Mouse (Mus musculus): ENCODE measurements around the gene Eid2b.

Gene Eid2b

DNA sequence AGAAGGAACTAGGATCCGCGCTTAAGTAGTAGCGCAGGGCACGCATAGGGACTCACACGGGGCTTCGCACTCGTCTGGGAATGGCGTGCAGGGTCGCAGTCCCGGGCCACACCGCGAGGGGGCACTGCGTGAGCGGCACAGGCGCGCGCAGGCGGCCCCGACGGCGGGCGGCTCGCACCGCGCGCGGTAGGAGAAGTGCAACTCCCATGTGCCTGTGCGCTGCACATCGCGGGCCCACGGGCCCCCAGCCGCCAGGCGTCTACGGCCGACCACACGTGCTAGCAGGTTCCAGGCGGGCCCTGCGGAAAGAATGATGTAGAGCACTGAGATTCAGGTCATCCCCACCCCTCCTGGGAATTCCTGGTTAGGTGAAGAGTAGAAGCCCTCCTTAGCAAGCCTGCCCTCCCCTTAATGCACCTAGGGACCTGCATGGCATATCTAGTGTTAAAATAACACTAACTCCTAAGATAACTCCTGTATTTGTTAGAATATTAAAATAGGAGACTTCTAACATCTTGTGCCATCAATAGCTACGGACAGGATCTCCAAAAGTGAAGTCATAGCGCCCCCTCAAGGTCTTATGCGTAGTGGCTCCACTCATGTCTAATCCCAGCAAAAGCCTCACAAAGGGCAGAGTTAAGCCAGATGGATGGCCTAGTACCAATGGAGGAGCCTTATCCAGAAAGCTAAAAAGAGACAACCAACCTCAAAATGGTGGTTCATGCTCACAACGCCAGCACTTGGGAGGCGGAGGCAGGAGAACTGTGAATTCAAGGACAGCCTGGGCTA, 21.5 kb downstream of the Eid2b start:
- ATAC-seq (ENCODE audit: insufficient number of reproducible peaks, low FRiP score, low TSS enrichment) = no peak

DNA sequence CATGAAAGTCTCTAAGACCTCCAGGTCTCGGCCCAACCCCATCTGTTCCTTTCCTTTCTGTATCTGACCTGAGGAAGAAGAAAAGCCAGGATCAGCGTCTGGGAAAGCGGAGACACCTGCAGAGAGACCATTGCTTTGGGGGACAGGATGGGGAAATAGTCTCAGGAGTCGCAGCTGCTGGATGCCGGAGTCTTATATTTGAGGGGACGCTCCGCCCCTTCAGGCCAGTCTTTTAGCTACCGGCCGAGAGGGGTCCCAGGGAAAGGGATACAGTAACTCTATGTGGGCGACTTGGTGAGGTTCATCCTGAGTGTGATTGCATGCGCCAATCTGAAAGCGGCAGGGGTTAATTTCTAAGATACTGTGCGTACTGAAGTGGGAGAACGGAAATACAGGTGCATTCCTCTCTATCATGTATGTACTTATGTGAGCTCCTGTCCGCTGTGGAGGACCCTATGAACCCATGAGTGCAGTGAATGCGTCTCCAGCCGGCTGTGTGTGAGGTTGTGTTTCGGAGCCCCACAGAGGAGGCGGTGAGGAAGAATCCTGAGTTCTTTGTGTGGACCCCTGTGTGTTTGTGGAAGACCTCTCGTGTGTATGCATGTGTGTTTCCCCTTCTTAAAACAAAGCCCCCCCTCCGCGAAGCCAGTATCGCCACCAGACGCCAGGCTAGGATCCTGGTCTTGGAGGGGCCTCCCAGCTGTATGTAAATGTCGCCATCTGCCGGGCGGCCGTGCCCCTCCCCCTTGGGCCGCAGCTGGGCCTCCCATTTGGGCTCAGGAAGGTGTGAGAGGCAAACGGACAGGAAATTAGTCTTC, 24.3 kb downstream of the Eid2b start, which contains the start of gene Dll3:
Dll3 (minus strand) TSS at position 623 of the 818 bp plus-strand sequence.
- no peak for ATAC-seq (ENCODE audit: insufficient number of reproducible peaks, low FRiP score, low TSS enrichment)

DNA sequence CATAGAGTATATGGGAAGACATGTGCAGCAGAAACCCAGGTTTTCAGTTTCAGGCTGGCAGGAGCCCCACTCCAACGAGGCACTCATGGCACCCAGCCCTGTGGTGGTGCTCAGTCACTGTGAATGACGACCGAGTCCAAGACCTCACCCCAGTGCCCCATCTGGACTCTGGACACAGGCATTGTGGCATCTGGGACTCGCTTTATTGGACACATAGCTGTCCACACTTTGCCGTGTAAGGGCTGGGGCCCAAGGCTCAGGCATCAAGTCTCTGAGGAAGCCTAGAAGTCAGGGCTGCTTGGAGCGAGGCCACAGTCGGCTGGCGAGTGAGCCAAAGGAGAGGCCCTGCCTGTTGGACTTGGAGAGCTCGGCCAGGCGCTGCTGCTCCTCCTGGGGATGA, 28.1 kb downstream of the Eid2b start:
- ATAC-seq (ENCODE audit: insufficient number of reproducible peaks, low FRiP score, low TSS enrichment) = no peak

DNA sequence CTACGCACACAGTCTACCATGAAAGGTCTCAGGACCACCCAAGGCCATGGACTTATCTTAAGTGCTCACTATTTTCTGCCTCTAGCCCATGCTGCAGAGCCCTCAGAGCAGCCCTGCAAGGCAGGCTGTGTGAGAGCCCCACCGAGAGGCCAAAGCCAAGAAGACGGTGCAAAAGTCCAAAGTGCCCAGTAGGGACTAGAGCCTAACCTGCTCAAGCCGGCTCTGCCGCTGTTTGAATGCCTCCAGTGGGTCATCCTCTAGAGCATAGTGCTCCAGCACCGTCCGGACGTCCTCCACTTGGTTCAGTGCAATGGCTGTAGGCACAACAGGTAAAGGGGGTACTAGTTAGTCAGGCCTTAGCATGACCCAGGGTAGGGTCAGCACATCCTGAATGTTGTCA, 28.7 kb downstream of the Eid2b start:
- ATAC-seq (ENCODE audit: insufficient number of reproducible peaks, low FRiP score, low TSS enrichment) = no peak

DNA sequence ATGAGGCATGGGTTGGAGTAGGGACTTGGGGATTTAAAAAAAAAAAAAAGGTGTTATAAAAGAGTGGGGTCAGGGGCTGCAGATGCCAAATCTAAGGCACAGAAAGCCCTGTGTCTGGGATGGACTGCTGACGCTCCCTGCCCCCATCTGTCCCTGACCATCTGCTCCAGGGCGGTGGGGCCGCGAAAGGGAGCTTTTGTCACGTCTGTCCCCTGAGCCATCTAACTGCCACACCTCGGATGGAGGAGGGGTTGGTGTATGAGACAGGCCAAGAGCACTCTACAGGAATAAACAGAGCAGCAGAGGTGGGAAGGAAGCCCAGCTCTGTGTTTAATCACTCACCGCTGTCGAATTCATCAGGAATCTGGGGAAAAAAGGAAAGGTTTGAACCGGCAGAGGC, 32.2 kb downstream of the Eid2b start:
- ATAC-seq (ENCODE audit: insufficient number of reproducible peaks, low FRiP score, low TSS enrichment) = no peak

DNA sequence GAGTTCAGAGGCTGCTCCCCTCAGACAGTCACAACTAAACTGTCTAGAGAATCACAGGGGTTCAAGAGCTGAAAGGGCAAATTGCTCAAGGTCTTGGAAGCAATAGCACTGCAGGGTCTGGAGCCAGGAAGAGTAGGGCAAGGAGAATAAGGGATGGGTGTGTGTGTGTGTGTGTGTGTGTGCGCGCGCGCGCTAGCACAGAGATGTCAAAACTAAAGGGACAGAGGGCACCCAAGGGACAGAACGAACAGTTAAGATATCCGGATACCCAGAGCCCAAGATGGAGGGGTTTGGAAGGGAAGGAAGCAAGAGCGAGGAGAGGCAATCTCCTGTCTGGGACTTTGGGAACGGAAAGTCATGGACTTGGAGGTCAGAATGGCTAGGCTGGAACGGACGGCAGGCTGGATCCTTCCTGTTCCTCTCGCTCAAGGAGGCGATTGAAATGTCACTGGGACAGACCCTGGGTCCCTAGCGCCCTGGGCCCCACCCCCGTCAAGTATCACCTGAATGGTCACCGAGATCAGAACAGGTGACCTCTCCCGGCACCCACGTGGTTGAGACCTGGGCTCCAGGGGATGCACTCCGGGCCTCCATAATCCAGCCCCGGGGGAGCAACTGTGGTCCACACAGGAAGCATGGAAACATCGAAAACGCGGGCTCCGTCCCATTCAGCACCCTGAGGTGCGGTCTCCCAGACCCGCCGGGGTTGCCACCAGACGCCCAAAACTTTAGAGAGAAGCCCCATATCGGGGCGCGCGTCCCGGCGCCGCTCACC, 33.8 kb downstream of the Eid2b start:
- ATAC-seq (ENCODE audit: insufficient number of reproducible peaks, low FRiP score, low TSS enrichment) = peak; percentile 41; the same call in 1 of the 2 replicates

DNA sequence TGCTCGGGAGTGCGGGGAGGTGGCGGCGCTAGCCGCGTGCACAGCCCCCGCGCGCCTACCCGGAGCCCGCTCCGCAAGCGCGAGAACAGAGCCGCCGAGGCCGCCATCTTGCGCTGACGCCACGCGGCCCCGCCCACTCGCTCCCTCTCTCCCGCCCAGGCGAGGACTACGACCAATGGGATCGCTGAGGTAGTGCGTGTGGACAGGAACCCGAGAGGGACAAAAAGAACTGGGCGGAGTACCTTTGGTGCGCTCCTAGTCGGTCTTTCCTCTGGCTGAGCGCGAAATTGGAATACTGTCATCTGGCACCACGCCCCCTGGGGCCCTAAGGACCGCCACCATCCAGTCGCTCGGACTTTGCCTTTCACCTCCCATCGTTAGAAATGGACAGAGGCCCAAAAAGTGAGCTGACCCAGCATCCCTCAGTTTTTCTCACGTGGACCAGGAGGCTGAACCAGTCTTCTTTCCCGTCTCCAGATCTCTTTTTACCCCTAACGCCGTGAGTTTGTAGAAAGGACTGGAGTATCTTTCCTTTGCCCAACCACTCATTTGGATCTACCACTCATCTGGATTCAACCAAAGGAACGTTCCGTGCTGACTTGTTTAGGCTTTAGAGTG, 34.5 kb downstream of the Eid2b start, which contains the start of gene Timm50:
Timm50 (minus strand) TSS at position 147 of the 618 bp plus-strand sequence.
- ATAC-seq (ENCODE audit: insufficient number of reproducible peaks, low FRiP score, low TSS enrichment) = peak; percentile 94

DNA sequence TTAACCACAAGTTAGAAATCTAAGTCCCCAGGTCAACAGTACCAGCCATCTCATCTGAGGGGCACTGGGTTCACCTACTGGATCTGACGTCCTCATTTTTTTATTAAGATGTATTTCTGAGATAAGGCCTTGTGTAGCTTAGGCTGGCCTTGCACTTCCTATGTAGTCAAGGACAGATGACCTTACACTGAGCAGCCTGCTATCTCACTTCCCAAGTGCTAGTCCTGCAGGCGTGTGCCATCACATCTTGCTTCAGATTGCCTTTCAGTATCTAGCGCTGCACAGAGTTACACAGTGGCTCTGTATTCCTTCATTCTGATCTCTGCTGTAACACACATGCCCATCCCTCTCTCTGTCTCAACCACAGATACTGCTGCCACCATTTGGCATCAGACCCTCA, 40.5 kb downstream of the Eid2b start:
- no peak for ATAC-seq (ENCODE audit: insufficient number of reproducible peaks, low FRiP score, low TSS enrichment)

DNA sequence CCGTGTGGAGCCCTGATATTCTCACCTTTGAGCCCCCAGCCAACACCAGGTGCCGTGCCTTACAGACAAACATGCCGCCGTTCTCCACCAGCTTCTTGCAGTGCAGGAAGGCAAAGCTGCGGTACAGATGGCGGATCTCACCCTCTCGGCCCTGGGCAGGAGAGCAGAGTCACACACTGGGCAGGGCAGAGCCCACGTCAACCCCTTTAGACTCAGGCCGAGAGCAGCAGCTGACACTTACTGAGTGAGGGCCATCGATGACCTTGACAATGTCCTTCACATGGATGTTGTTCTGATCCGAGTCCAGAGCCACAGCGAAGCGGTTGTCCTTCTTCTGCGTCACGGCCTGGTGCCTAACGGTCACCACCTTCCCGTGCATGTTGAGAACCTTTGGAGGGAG, 41.2 kb downstream of the Eid2b start:
- ATAC-seq (ENCODE audit: insufficient number of reproducible peaks, low FRiP score, low TSS enrichment) = no peak

DNA sequence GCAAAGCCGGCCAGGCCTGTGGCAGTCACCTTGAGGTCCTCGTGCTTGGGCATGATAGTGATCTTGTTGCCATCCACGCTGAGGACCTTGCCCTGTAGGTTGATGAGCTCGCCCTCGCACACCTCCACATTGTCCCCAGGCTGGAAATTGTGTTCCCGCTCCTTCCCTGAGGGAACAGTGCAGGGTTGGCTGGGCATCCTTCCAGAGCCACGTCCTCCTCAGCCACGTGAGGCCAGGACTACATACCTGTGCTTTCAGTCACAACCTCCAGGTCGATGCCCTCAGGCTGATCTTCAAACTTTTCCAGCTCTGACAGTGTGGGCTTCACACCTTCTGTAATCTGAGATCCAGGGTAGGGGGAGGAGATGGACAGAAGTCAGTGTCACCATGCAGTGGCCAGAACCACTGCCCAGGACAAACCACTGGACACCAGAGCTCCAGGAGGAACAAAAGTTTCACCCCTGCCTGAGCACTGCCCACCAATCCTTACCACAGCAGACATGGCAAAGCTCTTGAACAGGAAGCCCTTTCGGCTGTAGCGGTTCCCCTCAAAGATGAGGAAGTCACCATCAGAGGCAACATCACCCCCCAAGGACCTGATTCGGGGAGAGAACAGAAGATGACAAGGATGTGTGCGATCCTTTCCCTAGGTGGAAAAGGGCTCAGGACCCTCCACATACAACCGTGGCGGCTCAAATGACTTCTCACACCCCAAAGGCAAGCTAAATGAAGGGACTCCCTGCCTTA, 44.6 kb downstream of the Eid2b start:
- no peak for ATAC-seq (ENCODE audit: insufficient number of reproducible peaks, low FRiP score, low TSS enrichment)

DNA sequence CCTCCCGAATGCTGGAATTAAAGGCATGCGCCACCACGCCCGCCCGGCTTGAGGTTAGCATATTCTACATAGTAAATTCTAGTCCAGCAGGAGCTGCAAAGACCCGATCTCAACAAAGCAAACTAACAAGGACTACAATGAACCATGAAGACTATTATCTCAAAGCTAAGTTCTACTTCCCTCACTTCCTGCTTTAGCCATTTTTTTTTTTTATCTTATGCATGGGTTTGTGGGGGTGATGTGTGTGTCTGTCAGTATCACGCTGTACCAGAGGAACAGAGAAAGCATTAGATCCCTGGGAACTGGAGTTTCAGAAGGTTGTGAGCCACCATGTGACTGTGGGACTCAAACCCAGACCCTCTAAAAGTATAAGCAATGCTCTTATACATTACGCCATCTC, 47.8 kb downstream of the Eid2b start:
- ATAC-seq (ENCODE audit: insufficient number of reproducible peaks, low FRiP score, low TSS enrichment) = no peak

DNA sequence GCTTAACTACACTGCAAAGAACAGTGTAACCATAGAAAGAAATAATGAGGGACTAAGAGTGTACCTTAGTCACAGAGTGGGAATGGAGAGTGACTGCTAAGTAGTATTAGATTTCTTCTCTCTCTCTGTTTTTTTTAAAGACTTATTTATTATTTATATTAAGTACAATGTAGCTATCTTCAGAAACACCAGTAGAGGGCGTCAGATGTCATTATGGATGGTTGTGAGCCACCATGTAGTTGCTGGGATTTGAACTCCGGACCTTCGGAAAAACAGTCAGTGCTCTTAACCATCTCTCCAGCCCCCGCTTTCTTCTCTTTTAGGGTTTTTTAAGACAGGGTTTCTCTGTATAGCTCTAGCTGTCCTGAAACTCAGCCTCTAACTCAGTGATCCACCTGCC, 48.9 kb downstream of the Eid2b start:
- no peak for ATAC-seq (ENCODE audit: insufficient number of reproducible peaks, low FRiP score, low TSS enrichment)

DNA sequence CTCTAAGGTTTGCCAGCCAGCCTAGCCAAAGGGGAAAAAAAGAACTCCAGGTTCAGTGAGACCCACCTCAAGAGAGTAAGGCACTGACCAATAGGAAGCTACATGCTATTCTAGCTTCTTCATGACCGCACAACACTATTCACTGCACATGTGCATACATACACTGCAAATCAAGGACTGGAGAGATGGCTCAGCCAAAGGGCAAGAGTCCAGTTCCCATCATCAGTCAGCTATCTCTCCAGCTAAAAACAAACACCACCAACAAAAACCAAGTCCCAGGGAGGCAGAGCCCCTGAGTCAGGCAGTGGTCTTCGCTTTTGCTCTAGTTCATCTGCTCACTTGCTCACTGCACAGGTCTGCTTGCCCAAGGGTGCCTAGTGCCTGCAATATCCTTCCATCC, 50.7 kb downstream of the Eid2b start:
- no peak for ATAC-seq (ENCODE audit: insufficient number of reproducible peaks, low FRiP score, low TSS enrichment)

All from cerebellum, adult (tissue).